Mouse (Mus musculus) spleen, embryonic (tissue): ENCODE data around the gene Ppm1f.
"Not testable (repeated sequence)": the region's sequence is repeated elsewhere in the genome, so short reads cannot be mapped to it uniquely, and the experiment has no call there.

Source experiments
- CTCF ChIA-PET: fragments of 350-600 bp; sonication (Branson Sonifier 250); formaldehyde crosslinking; loops from one replicate; lab custom pipeline; 2022; lab: Charles Lee

Ppm1f gene

DNA sequence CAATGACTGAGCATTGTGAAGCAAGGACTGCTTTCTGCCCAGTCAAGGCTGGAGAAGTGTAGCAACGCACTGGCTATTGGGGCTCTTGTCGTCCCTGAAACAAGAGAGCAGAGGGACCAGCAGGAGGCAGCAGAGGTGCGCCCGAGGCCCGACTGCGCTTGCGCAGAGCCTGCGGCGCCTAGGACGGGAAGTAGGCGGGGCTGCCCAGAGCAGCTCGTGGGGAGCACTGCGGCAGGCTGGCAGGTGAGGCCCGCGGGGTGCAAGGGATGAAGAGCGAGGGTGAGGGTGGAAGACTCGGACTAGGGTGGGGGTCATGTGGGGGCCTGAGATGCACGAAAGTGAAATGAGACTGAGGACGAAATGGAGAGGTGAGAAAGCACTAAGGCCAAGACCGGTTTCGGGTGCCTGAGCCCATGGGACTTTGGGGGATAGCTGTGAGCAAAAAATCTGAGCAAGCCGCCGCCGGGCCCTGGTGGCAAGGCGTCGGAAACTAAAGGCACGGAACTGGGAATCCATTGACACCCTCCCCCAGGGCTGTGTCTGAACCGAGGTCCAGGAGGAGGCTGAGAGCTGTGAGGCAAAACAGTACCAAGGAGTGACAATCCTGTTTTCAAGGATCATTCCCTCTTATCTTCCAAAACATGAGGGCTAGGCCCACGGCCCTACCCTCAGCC is at the start of gene Ppm1f:
Gene Ppm1f (plus strand): TSS at position 88 of the 674 bp plus-strand sequence.
- CTCF ChIA-PET, result interaction anchor here (0.7 kb wide), 2 partner anchors 25 to 1192 kb away, joined by 3 to 5 read pairs; no protein-coding TSS in a partner anchor

- CTCF ChIA-PET, result no interaction called here
These were observed 47.1 kb upstream of the Ppm1f start for GRCm38 (mm10) chr16:16849196-16849595.

DNA sequence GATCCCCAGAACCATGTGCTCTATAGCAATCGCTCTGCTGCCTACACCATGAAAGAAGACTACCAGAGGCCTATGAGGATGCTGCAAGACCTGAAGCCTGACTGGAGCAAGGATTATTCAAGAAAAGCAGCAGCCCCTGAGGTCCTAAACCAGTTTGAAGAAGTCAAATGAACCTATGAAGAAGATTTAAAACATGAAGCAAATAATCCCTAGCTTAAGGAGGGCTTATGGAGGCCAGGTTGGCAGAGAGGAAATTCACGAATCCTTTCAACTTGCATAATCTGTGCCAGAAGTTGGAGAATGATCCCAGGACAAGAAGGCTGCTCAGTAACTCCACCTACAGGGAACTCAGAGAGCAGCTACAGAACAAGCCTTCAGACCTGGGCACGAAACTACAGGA is 43.9 kb upstream of the Ppm1f start:
- CTCF ChIA-PET, result no interaction called here

DNA sequence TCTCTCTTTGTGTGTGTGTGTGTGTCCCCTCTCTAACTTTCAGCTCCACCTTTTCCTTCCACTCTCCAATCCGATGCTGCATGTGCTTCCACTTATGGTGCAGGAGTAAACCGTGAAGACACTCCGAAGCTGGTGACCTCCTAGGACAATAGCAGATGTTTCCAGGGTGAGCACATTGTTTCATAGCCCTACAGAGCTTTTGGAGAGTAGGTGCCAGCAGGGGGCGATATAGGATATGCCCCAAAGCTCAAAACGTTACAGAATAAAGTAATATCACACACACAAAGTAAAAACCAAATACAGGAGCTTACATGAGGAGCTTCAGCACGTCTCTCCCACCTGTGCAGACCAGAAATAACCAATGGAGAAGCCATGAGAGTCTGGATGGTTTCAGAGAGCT is 41.4 kb upstream of the Ppm1f start:
- CTCF ChIA-PET, result interaction anchor here (0.5 to 1.3 kb wide), 3 partner anchors 55 to 57 kb away, joined by 3 read pairs; no protein-coding TSS in a partner anchor

DNA sequence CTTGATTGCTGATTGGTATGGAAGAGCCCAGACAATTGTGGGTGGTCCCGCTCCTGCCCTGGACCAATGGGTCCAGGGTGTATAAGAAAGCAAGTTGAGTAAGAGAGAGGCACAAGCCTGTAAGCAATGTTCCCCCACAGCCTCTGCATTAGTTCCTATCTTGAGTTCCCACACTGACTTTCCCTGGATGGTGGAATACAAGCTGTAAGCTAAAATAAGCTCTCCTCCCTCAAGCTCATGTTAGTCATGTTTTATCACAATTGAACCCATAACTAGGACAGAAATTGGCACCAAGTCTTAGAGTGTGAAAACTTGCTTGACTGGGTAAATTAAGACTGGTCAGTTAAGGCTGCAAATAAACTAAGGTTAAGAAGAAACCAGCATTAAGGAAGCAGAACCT is 40.7 kb upstream of the Ppm1f start:
- CTCF ChIA-PET, result interaction anchor here (1.3 kb wide), 1 partner anchor 55 kb away, joined by 3 read pairs; no protein-coding TSS in a partner anchor

DNA sequence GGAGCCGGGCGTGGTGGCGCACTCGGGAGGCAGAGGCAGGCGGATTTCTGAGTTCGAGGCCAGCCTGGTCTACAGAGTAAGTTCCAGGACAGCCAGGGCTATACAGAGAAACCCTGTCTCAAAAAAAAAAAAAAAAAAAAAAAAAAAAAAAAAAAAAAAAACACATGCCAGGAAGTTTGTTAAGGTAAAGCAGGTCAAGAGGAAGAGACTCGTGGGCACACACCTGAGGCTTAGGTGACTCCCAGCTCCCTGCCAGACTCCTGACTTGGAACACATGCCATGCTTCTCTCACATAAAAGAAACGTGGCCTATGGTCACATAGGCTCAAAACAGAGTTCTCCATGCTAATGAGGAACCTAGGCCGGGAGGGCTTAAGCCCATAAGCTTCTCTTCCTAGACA is 40.2 kb upstream of the Ppm1f start:
- CTCF ChIA-PET, result not testable (repeated sequence)

- CTCF ChIA-PET, result interaction anchor here (0.6 kb wide), 1 partner anchor 30 kb away, joined by 5 read pairs; no protein-coding TSS in a partner anchor
These were observed 39.4 kb upstream of the Ppm1f start for GRCm38 (mm10) chr16:16856731-16857476.

GRCm38 (mm10) chr16:16862288-16862687 is 34.0 kb upstream of the Ppm1f start:
- CTCF ChIA-PET, result no interaction called here

DNA sequence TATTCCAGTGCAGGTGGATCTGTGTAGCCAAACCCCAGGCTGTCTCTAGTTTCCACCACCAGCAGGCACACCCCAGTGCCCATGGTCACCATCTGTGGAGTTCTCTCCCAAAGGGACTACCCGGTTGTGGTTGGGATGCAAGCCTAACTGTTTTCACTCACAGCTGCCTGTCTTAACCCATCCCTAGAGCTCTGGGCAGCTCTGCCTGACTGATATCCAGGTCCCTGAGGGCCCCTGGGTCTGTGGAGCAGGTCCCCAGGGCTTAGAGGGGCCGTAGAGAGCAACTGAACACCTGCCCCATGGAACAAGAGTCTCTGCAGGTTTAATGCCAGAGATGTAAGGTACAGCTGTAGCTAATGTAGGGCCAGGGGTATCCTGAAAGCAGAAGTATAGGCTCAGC is 32.3 kb upstream of the Ppm1f start, which contains the start of gene Igll1:
Gene Igll1 (minus strand): TSS at position 8 of the 400 bp plus-strand sequence.
- CTCF ChIA-PET, result no interaction called here

DNA sequence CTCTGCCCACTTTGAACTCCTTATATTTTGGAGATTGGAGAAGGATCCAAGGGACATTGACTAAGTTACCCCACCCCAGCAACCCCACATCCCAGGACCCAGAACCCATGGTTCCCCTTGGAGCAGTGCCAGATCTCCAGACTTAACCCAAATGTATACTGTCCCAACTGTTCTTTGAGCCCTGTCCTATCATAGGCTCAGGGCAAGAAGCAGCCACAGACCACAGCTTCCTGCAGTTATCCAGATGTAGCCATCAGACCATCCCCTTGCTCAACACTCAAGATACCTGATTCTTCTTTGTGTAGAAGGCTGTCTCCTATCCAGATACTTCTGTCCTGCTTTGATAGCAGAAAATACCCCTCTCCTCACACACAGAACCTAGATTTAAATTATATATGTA is 31.1 kb upstream of the Ppm1f start:
- CTCF ChIA-PET, result no interaction called here

GRCm38 (mm10) chr16:16865696-16866561 is 30.3 kb upstream of the Ppm1f start:
- CTCF ChIA-PET, result no interaction called here

DNA sequence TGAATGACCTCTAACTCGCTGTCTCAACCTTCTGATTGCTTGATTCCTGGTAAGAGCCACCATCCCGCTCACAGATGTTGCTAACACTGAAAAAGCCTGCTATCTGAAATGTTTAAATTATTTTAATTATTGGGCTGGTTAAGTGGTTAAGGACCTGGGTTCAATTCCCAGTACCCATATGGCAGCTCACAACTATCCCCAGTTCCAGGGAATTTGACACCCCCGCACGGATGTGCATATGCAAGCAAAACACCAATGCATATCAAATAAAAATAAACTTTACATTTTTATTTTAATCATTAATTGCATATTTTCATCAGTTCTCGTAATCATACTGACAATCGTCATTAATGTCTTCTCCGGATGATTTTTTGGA is 26.0 kb upstream of the Ppm1f start:
- CTCF ChIA-PET, result no interaction called here

DNA sequence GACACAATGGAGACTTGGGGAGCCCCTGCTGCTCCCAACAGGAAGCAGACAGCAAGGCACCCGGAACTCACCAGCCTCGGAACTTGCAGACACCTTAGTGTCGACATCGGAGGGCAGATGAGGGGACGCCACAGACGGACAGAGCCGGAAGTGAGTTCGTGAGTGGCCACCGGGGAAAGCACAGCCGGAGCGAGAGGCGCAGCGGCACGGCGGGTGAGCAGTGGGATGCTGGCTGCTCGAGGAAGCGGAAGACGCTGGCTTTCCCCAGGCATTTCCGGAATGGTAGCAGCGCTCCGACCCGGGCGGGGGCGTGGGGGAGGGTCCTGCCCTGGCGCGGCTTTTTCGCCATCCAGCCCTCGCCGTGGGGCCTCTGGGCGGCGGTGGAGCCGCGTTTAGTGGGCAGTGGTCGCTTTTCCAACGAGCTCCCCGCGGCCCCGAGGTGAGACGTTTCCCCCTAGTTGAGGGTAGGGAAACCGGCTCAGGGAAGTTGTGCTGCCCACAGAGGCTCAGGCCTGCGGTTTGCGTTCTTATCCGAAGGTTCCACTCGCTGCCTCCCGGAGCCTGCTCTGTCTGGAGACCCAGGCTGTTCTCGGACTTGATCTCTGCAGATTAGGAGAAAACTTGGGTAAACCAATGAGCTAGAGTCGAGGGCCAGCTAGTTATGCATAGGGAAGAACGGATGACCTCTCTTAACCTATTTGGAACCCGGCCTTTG is 25.5 kb upstream of the Ppm1f start, which contains the start of the genes Top3b and Vpreb1:
Gene Top3b (plus strand): TSS at position 120 of the 715 bp plus-strand sequence.
Gene Vpreb1 (minus strand): TSS at position 227 of the 715 bp plus-strand sequence.
- CTCF ChIA-PET, result interaction anchor here (0.9 kb wide), 1 partner anchor 26 kb away, joined by 3 read pairs; no protein-coding TSS in a partner anchor

DNA sequence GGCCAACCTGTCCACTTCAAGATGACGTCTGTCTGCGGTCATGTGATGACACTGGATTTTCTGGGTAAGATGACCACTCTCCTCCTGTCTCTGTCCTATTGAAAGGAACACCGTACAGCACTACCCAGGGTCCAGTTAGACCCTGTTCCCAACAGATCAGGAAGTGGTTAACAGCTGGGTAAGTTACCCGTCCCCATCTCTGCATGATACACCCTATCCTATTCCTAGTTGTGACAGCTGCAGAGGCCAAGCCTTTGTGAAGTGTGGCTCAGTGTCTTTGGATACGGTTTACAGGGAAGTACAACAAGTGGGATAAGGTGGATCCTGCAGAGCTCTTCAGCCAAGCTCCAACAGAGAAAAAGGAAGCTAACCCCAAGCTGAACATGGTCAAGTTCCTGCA is 17.2 kb upstream of the Ppm1f start:
- CTCF ChIA-PET, result no interaction called here

GRCm38 (mm10) chr16:16888341-16888740 is 7.9 kb upstream of the Ppm1f start:
- CTCF ChIA-PET, result interaction anchor here (0.5 to 0.6 kb wide), 3 partner anchors 116 to 581 kb away, joined by 3 read pairs; no protein-coding TSS in a partner anchor

DNA sequence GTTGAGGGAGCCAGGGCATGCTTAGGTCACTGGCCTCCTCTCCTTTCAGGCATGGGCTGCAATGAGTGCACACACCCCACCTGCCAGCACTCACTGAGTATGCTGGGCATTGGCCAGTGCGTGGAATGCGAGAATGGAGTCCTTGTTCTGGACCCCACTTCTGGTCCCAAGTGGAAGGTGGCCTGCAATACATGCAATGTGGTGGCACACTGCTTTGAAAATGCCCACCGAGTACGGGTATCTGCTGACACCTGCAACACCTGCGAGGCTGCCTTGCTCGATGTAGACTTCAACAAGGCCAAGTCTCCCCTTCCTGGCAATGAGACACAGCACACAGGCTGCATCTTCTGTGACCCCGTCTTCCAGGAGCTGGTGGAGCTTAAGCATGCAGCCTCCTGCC is 3.9 kb upstream of the Ppm1f start:
- CTCF ChIA-PET, result no interaction called here

DNA sequence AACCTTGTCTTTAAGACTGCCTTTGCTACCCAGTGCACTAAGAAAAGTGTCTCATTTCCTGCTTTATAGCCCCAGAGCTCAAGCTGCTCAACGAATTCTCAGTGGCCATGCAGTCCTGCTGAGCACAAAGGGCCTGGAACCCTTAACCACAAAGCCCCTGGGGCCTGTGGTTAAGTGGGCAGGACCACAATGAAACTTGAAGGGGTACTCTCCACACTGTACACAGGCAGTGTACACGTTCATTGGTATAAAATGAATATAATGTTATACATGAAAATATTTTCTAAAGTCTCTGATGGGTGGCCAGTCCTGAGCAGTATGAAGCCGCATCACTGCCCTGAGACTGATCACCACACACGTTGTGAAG is 271 bp upstream of the Ppm1f start:
- CTCF ChIA-PET, result no interaction called here

DNA sequence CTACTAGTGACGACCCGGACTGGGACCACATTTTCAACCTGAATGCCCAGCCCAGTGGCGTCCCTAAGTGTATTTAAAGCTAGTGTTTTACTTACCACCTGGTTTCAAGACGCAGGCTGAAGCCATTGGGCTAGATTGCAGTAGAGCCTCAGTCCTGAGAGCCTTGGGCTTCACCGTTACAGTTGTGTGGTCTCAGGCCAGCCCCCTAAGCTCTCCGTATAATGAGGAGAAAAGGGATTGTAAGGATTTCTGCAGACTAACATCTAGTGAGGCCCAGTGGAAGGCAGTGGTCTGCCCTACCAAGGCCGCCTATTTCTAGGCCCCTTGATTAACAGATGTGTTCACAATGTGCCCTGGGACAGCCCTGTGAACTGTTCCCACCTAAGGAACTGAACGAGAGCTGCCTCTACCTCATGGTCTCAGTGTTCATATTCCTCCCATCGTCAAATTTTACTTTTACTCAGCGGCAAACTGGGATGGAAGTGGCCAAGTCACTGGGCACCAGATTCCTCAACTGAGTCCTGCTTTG is 851 bp downstream of the Ppm1f start:
- CTCF ChIA-PET, result interaction anchor here (0.7 to 1.4 kb wide), 3 partner anchors 10 to 1193 kb away, joined by 3 to 14 read pairs (median 5); no protein-coding TSS in a partner anchor

- CTCF ChIA-PET, result no interaction called here
These were observed 6.1 kb downstream of the Ppm1f start for GRCm38 (mm10) chr16:16902329-16902728.

DNA sequence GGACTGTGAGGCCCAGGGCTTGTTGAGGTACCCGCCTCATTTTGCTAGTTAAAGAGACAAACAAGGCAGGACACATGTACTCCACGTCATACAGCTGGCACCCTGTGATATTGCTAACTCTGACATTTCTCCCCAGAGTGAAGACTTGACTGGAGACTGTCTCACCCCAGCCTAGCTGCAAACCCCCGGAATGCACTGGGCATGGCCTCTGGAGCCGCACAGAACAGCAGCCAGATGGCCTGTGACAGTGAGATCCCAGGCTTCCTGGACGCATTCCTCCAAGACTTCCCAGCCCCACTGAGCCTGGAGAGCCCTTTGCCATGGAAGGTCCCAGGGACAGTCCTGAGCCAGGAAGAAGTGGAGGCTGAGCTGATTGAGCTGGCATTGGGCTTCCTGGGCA is 6.9 kb downstream of the Ppm1f start:
- CTCF ChIA-PET, result no interaction called here

- CTCF ChIA-PET, result no interaction called here
These were observed 11.5 kb downstream of the Ppm1f start for GRCm38 (mm10) chr16:16907799-16908198.
